Mouse (Mus musculus) G1E (cell line): ENCODE measurements around the gene Mrgprd. TPM values are rescaled to one million over a fixed set of nuclear protein-coding genes. Genes with fewer than 3 reads are reported as not detected.

Source experiments
- ATAC-seq: 2 replicates; pipeline ENCODE4 v1.8.0; 2016; ENCODE audit warnings: mild to moderate bottlenecking; ENCODE audit not compliant: insufficient number of reproducible peaks, poor library complexity, low FRiP score, severe bottlenecking; ENCODE audit errors: extremely low read depth
- DNase-seq: peaks from one replicate; pipeline ENCODE4 v3.0.0; 2012; ENCODE audit warnings: low spot score
- H3K27me3 ChIP-seq: 2 replicates; pipeline ENCODE4 v1.6.1; 2012; ENCODE audit warnings: mild to moderate bottlenecking, low read length, inconsistent platforms; ENCODE audit not compliant: insufficient read depth
- H3K36me3 ChIP-seq: replicated peaks from 2 replicates; pipeline ENCODE3; 2012; ENCODE audit warnings: mild to moderate bottlenecking, inconsistent platforms
- H3K4me1 ChIP-seq: 2 replicates; pipeline ENCODE4 v1.6.1; 2012; ENCODE audit warnings: low read depth, low read length, inconsistent platforms, mixed read lengths; ENCODE audit not compliant: insufficient read depth
- H3K4me3 ChIP-seq: 2 replicates; pipeline ENCODE4 v1.5.1; 2012; ENCODE audit warnings: low read depth, mild to moderate bottlenecking, inconsistent platforms, low read length, moderate library complexity, mixed read lengths
- H3K9me3 ChIP-seq: replicated peaks from 2 replicates; pipeline ENCODE4 v1.6.1; 2012; ENCODE audit warnings: inconsistent platforms
- CTCF ChIP-seq: IDR thresholded peaks from 2 replicates; pipeline ENCODE4 v1.5.1; 2012; ENCODE audit warnings: low read depth, low read length, inconsistent platforms, mixed read lengths
- GATA1 ChIP-seq: IDR thresholded peaks from 2 replicates; pipeline ENCODE4 v1.6.1; 2012; ENCODE audit warnings: borderline replicate concordance, low read length, inconsistent platforms, mixed read lengths
- GATA2 ChIP-seq: IDR thresholded peaks from 2 replicates; pipeline ENCODE4 v1.6.1; 2012; ENCODE audit warnings: low read depth, low read length, inconsistent platforms, borderline replicate concordance
- POLR2AphosphoS5 ChIP-seq: IDR thresholded peaks from 2 replicates; pipeline ENCODE4 v1.6.1; 2012; ENCODE audit warnings: low read depth, low read length, inconsistent platforms; ENCODE audit not compliant: insufficient replicate concordance
- TAL1 ChIP-seq: conservative IDR thresholded peaks from 2 replicates; pipeline ENCODE4 v1.6.1; 2012; ENCODE audit warnings: low read depth, low read length, inconsistent platforms, mixed read lengths
- polyA plus RNA-seq: library from polyadenylated mRNA; stranded (reverse); fragments of >175 nt; gene quantifications from 2 replicates; pipeline ENCODE4 v1.2.3, GENCODE M21; 2012
- total RNA-seq, 2 experiments: library from RNA; stranded (forward) in 1 of 2; stranded (reverse) in 1 of 2; fragments of 200-1000 nt in 1 of 2; fragments of >200 nt in 1 of 2; fragmentation: Nextera tagmentation in 1 of 2; gene quantifications; 2 replicates each; pipeline ENCODE4 v1.2.3; 2014 to 2017

The Mrgprd gene
- total and polyA plus RNA-seq, 3 experiments, result 0.11 TPM; not detected in 2

- no peak for ATAC-seq
- H3K36me3 ChIP-seq, result peaks cover 25% of the 10 kb centered on the region
- H3K4me3 ChIP-seq, result peak overlapping the region; percentile 74
- TF ChIP-seq POLR2AphosphoS5, result no peak
- no peak for TF ChIP-seq GATA1
- no peak for TF ChIP-seq CTCF
- TF ChIP-seq TAL1, result no peak
- DNase-seq, result no peak
- H3K9me3 ChIP-seq, result no peaks in the 10 kb centered on the region
- H3K4me1 ChIP-seq, result peaks cover 26% of the 10 kb centered on the region
- H3K27me3 ChIP-seq, result peaks cover 14% of the 10 kb centered on the region
Observed at GRCm38 (mm10) chr7:145283041-145283440, 31.6 kb upstream of the Mrgprd start.

DNA sequence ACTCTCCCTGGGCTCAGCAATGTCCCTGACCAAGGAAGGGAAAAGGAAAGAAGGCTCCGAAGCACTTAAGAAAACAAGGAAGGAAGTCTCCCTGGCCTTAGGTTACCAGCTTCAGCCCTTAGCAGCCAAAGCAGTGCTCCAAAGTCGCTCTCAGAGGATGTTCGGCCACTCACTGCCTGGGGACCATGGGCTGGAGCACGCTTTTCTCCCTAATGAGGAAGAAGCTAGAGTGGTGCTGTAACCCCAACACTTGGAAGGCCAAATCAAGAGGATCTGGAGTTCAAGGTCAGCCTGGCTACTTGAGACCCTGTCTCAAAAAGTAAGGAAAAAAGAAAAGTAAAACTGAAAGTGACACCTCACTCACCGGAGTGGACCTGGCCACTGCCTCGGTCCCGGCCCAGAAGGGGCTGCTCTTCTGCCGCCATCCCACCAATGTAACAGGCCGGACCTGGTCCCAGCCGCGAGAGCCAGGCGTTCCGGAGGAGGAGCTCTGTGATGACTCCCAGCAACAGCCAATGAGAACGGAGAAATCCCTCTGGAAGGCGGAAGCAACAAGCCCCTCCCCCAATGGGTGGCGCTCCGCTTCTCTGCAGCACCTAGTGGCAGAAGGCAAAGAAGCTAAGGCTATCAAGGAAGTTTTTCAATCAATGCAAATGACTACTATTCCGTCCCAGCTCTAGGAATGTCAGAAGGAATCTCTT is 31.0 kb upstream of the Mrgprd start, which contains the start of gene Tpcn2:
Tpcn2 (minus strand) TSS at position 525 of the 701 bp plus-strand sequence.
- TF ChIP-seq TAL1 (no peak), POLR2AphosphoS5 (no peak), GATA2 (no peak), CTCF (no peak), GATA1 (no peak)
- DNase-seq, result peak; percentile 95
- peaks cover 26% of the 10 kb centered on the region for H3K4me1 ChIP-seq

GRCm38 (mm10) chr7:145284293-145284692 is 30.3 kb upstream of the Mrgprd start:
- TF ChIP-seq GATA1, result no peak
- TF ChIP-seq GATA2, result no peak
- TF ChIP-seq POLR2AphosphoS5, result no peak
- TF ChIP-seq CTCF, result no peak
- no peak for TF ChIP-seq TAL1
- Histone ChIP-seq H3K27me3 (peaks cover 19% of the 10 kb centered on the region), H3K4me1 (peaks cover 26% of the 10 kb centered on the region), H3K36me3 (peaks cover 12% of the 10 kb centered on the region), H3K9me3 (no peaks in the 10 kb centered on the region), H3K4me3 (no peak overlapping the region)
- no peak for ATAC-seq
- no peak for DNase-seq

More for the DNA sequence above, 31.0 kb upstream of the Mrgprd start, which contains the start of gene Tpcn2:
- peak within 1 kb of the TSS; percentile 74 for H3K4me3 ChIP-seq
- H3K27me3 ChIP-seq, result peaks cover 14% of the 10 kb centered on the region
- H3K9me3 ChIP-seq, result no peaks in the 10 kb centered on the region
- peaks cover 19% of the 10 kb centered on the region for H3K36me3 ChIP-seq
- ATAC-seq, result peak; percentile 99

DNA sequence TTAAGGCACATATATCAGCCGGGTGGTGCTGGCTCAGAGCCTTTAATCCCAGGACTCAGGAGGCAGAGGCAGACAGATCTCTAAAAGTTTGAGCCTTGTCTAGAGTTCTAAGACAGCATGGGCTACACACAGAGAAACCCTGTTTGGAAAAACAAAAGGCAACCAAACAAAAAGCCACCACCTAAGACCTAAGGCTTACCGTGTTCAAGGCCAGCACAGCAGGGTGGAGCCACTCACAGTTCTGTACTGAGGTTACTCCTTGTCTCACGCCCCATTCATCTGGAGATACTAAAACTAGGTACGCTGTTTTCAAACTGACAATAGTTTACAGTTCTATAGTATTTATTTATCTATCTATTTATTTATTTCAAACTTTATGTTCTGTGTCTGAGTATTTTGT is 29.2 kb upstream of the Mrgprd start:
- ATAC-seq (no peak), DNase-seq (no peak)
- no peak overlapping the region for H3K4me3 ChIP-seq
- no peaks in the 10 kb centered on the region for H3K9me3 ChIP-seq
- H3K36me3 ChIP-seq, result peaks cover under 1% of the 10 kb centered on the region
- peaks cover 26% of the 10 kb centered on the region for H3K4me1 ChIP-seq
- TF ChIP-seq CTCF (no peak), GATA1 (no peak), TAL1 (no peak)
- H3K27me3 ChIP-seq, result peaks cover 21% of the 10 kb centered on the region

DNA sequence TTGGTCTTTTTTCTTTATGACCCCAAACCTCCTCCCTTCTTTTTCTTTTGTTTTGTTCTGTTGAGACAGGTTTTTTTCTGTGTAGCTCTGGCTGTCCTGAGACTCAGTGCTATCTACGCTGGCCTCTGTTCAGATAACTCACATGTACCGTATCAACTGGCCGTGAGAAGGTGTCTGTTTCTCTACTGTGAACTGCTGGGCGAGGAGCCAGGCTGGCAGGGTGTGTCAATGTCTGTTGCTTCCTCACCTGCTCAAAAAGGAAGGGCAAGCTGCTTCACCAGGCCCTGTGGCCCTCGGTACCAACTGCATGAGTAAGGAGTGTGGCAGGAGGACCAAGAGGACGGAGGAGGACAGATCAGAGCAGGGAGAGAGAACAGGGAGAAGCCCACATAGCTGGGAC is 27.2 kb upstream of the Mrgprd start:
- H3K36me3 ChIP-seq, result no peaks in the 10 kb centered on the region
- ATAC-seq, result no peak
- DNase-seq, result no peak
- H3K4me1 ChIP-seq, result peaks cover 16% of the 10 kb centered on the region
- no peak overlapping the region for H3K4me3 ChIP-seq
- no peaks in the 10 kb centered on the region for H3K9me3 ChIP-seq
- no peak for TF ChIP-seq TAL1
- no peak for TF ChIP-seq GATA2
- no peak for TF ChIP-seq CTCF
- no peak for TF ChIP-seq GATA1
- no peak for TF ChIP-seq POLR2AphosphoS5
- peaks cover 26% of the 10 kb centered on the region for H3K27me3 ChIP-seq

- Histone ChIP-seq H3K9me3 (no peaks in the 10 kb centered on the region), H3K27me3 (peaks cover 29% of the 10 kb centered on the region), H3K36me3 (no peaks in the 10 kb centered on the region), H3K4me3 (no peak overlapping the region), H3K4me1 (peaks cover under 1% of the 10 kb centered on the region; the same call in 1 of the 2 replicates)
- ATAC-seq (no peak), DNase-seq (no peak)
- TF ChIP-seq GATA2, result no peak
- no peak for TF ChIP-seq GATA1
- no peak for TF ChIP-seq TAL1
- TF ChIP-seq CTCF, result no peak
- no peak for TF ChIP-seq POLR2AphosphoS5
Observed at GRCm38 (mm10) chr7:145289302-145289701, 25.3 kb upstream of the Mrgprd start.

GRCm38 (mm10) chr7:145291847-145292246 is 22.8 kb upstream of the Mrgprd start:
- TF ChIP-seq GATA1, result no peak
- TF ChIP-seq TAL1, result no peak
- no peak for TF ChIP-seq CTCF
- TF ChIP-seq POLR2AphosphoS5, result no peak
- TF ChIP-seq GATA2, result no peak
- Histone ChIP-seq H3K36me3 (no peaks in the 10 kb centered on the region), H3K4me3 (no peak overlapping the region), H3K9me3 (no peaks in the 10 kb centered on the region), H3K4me1 (no peaks in the 10 kb centered on the region), H3K27me3 (peaks cover 27% of the 10 kb centered on the region)
- DNase-seq (no peak), ATAC-seq (no peak)
